Mouse (Mus musculus) liver, embryonic 16.5 days (tissue): Measurements from ENCODE around the gene Ppp1r1c. TPM values are rescaled to one million over a fixed set of nuclear protein-coding genes. Genes with fewer than 3 reads are reported as not detected.

ENCODE experiments used
- ATAC-seq: fragments of 200-750 bp; cut with Nextera tagmentation; 2 replicates; pipeline ENCODE4 v1.8.0; 2017; ENCODE audit warnings: low read depth, mild to moderate bottlenecking, moderate number of reproducible peaks, moderate library complexity
- H3K27ac ChIP-seq: fragments of 300-500 bp; sonication (generic); 2 replicates; pipeline ENCODE4 v1.5.1; 2014; ENCODE audit warnings: mild to moderate bottlenecking, low read length
- H3K27me3 ChIP-seq: fragments of 300-500 bp; sonication (generic); 2 replicates; pipeline ENCODE4 v1.6.1; 2014; ENCODE audit warnings: low read depth, low read length, mixed read lengths; ENCODE audit not compliant: control insufficient read depth, insufficient read depth
- H3K36me3 ChIP-seq: fragments of 300-500 bp; sonication (generic); 2 replicates; pipeline ENCODE4 v1.6.1; 2014; ENCODE audit warnings: mild to moderate bottlenecking; ENCODE audit not compliant: control insufficient read depth, insufficient read depth
- H3K4me1 ChIP-seq: fragments of 300-500 bp; sonication (generic); 2 replicates; pipeline ENCODE4 v1.6.1; 2014; ENCODE audit warnings: low read depth, low read length, mixed read lengths; ENCODE audit not compliant: control insufficient read depth
- H3K4me2 ChIP-seq: fragments of 300-500 bp; sonication (generic); 2 replicates; pipeline ENCODE4 v1.6.1; 2014; ENCODE audit warnings: low read depth, low read length, mixed read lengths
- H3K4me3 ChIP-seq: fragments of 300-500 bp; sonication (generic); 2 replicates; pipeline ENCODE4 v1.5.1; 2014; ENCODE audit warnings: low read depth, mild to moderate bottlenecking, low read length
- H3K9ac ChIP-seq: fragments of 300-500 bp; sonication (generic); 2 replicates; pipeline ENCODE4 v1.6.1; 2014; ENCODE audit warnings: low read depth, low read length
- H3K9me3 ChIP-seq: fragments of 300-500 bp; sonication (generic); replicated peaks from 2 replicates; pipeline ENCODE4 v1.6.1; 2016; ENCODE audit warnings: low read length; ENCODE audit not compliant: control insufficient read depth
- WGBS: fragments of 180-500 bp; shearing (Covaris S2); extraction: QIAGEN DNeasy Blood & Tissue Kit; methylation state at CpG from one replicate; pipeline ENCODE4 v1.1.7; 2014; ENCODE audit not compliant: insufficient replicate concordance; 5-methylcytosine and 5-hydroxymethylcytosine counted together
- polyA plus RNA-seq: library from polyadenylated mRNA; unstranded; fragments of >200 nt; fragmentation: Nextera tagmentation; extraction: Ambion mirVana; gene quantifications from 2 replicates; pipeline ENCODE4 v1.2.1, GENCODE M21; 2015

Gene Ppp1r1c
- polyA plus RNA-seq, 1 experiment from 2014 or later, result not detected

DNA sequence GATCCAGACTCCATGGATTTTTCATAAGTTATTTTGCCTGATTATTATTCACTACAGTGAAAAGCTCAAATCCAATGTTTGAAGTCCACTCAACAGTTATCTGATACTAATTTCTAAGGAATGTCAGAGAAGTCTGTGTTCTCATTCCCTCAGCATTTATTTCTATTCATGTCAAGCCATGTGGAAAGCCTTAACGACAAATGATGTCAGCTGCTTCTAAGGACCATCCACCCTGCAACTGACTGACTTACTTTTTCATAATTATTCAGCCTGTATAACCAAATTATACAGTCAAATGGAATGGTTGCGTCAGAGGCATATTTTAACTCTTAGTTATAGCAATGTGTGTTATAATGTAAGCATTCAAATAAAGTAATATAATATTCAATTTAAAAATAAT is 8.3 kb downstream of the Ppp1r1c start:
- Histone ChIP-seq H3K27me3 (no peaks in the 10 kb centered on the region), H3K27ac (no peak overlapping the region), H3K9ac (no peak overlapping the region), H3K4me1 (no peaks in the 10 kb centered on the region), H3K9me3 (no peaks in the 10 kb centered on the region), H3K36me3 (no peaks in the 10 kb centered on the region), H3K4me2 (no peak overlapping the region), H3K4me3 (no peak overlapping the region)
- ATAC-seq, result no peak
- WGBS, result 72% methylated on average over 2 of the region's 2 CpGs

DNA sequence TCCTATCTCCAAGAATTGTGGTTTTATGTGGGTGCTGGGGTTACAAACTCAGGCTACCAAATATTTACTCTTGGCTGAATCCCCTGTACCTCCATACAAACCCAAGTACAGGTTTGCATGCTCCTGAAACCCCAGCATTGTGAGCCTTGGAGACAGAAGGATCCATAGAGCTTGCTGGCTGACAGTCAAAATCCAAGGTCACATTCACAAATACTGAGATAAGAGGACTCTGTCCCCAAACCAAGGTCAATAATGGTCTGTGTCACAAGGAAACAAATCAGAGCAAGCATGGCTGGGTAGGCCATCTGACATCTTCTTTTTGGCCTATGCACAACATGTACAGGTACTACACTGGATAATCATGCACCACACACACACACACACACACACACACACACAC is 10.3 kb downstream of the Ppp1r1c start:
- Histone ChIP-seq H3K27ac (no peak overlapping the region), H3K9me3 (no peaks in the 10 kb centered on the region), H3K4me1 (no peaks in the 10 kb centered on the region), H3K4me3 (no peak overlapping the region), H3K9ac (no peak overlapping the region), H3K4me2 (no peak overlapping the region), H3K36me3 (no peaks in the 10 kb centered on the region), H3K27me3 (no peaks in the 10 kb centered on the region)
- no peak for ATAC-seq

DNA sequence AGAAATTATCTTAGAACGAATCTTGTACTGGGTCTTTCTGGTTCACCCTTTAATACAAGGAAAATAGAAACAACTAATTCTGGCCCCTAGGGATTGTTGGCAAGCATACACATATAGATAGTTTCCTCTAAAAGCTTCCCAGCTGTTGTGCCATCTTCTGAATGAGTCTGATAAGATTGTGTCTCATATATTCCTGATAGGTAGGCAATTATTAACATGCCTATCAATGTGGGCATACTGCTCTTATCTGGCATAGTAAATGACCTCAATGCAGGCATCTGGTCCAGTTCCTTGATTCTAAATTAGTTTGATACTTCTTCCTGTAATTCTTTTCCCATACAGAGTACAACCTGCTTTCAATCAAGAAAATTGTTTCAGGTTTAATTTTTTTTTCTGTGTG is 14.8 kb downstream of the Ppp1r1c start:
- no peaks in the 10 kb centered on the region for H3K27me3 ChIP-seq
- no peak overlapping the region for H3K9ac ChIP-seq
- no peaks in the 10 kb centered on the region for H3K9me3 ChIP-seq
- H3K27ac ChIP-seq, result no peak overlapping the region
- no peaks in the 10 kb centered on the region for H3K4me1 ChIP-seq
- no peak overlapping the region for H3K4me3 ChIP-seq
- H3K4me2 ChIP-seq, result no peak overlapping the region
- H3K36me3 ChIP-seq, result no peaks in the 10 kb centered on the region
- 43% methylated on average over 1 of the region's 1 CpGs for WGBS
- no peak for ATAC-seq

DNA sequence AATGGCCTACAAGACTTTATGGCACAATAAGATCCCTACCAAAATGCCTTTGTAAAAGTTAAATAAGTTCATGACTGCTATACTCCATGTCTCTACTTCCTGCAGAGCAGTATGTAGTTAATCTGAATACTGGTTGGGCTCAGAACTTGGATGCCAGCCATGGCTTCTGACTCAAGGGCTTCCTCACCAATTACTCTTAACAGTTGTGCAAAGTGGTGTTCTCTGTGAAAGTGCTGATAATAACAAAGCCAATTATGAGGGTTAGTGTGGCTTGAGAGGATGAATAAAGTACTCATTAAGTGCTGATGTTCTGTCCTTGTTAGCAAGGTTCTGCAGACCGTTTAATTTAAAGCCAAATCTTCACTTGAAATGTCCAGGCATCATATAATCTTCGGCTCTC is 31.4 kb downstream of the Ppp1r1c start:
- no peak overlapping the region for H3K27ac ChIP-seq
- no peak overlapping the region for H3K4me2 ChIP-seq
- no peaks in the 10 kb centered on the region for H3K36me3 ChIP-seq
- H3K4me3 ChIP-seq, result no peak overlapping the region
- WGBS, result 47% methylated on average over 2 of the region's 2 CpGs
- no peak for ATAC-seq
- H3K9me3 ChIP-seq, result no peaks in the 10 kb centered on the region
- no peaks in the 10 kb centered on the region for H3K4me1 ChIP-seq
- H3K9ac ChIP-seq, result no peak overlapping the region
- no peaks in the 10 kb centered on the region for H3K27me3 ChIP-seq

DNA sequence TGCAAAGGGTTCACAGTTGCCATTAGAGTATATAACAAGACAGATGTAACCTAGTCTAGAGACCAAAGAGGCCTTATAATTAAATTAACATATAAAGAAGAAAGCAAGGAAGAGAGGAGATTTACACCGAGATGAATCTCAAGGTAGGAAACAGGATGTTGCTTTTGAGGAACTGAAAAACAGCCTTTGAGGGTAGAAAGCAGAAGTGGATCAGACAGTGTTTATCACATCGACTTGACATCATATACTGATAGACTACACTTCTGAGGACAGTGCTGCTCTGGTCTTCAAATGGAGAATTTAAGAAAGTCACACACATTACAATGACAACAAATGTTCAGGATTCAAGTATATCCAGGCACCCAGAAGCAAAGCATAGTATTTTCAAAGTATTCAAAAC is 34.4 kb downstream of the Ppp1r1c start:
- H3K4me1 ChIP-seq, result no peaks in the 10 kb centered on the region
- 9% methylated on average over 2 of the region's 2 CpGs for WGBS
- no peak overlapping the region for H3K4me2 ChIP-seq
- no peaks in the 10 kb centered on the region for H3K9me3 ChIP-seq
- no peak overlapping the region for H3K9ac ChIP-seq
- no peak for ATAC-seq
- no peak overlapping the region for H3K4me3 ChIP-seq
- no peaks in the 10 kb centered on the region for H3K27me3 ChIP-seq
- H3K36me3 ChIP-seq, result no peaks in the 10 kb centered on the region
- H3K27ac ChIP-seq, result no peak overlapping the region

DNA sequence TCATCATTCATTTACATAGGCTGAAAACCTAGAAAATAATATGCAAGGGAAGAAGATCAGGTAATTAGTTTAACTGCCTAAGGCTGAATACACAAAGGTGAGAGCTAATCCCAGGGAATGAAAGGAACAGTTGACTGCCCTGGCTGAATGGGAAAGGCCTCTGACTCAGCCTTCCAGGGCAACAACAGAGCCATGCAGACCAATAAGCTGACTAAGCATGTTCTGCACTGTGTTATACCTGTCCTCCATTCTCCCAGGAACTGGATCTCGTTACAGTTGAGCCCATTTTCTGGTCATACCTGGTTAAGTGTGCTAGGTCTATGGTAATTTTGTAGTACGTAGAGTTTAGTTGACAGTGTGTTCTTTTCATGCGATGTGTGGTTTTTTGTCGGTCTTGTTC is 36.6 kb downstream of the Ppp1r1c start:
- no peak overlapping the region for H3K9ac ChIP-seq
- no peaks in the 10 kb centered on the region for H3K4me1 ChIP-seq

DNA sequence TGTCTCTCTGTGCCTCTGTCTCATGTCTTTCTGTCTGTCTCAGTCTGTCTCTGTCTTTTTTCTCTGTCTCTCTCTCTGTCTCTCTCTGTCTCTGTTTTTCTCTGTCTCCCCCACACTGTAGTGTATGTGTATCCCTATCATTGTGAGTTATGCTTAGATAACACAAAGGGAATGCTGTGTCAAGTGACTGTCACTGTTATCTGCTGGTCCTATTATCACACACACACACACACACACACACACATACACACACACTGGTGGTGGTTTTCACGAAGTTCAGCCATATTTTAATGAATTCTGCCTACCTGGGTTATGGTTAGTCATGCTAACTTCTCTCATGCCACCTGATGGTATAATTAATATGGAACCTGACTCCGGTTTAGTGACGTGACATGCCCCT is 44.1 kb downstream of the Ppp1r1c start:
- Histone ChIP-seq H3K4me3 (no peak overlapping the region), H3K36me3 (no peaks in the 10 kb centered on the region), H3K9ac (no peak overlapping the region), H3K27me3 (no peaks in the 10 kb centered on the region), H3K27ac (no peak overlapping the region), H3K4me2 (no peak overlapping the region), H3K4me1 (peaks cover 4% of the 10 kb centered on the region; the same call in 1 of the 2 replicates), H3K9me3 (no peaks in the 10 kb centered on the region)
- ATAC-seq, result peak; percentile 69
- 60% methylated on average over 3 of the region's 3 CpGs for WGBS

More for the DNA sequence above, 36.6 kb downstream of the Ppp1r1c start:
- H3K4me2 ChIP-seq, result no peak overlapping the region
- no peak overlapping the region for H3K4me3 ChIP-seq
- H3K36me3 ChIP-seq, result no peaks in the 10 kb centered on the region
- 69% methylated on average over 4 of the region's 4 CpGs for WGBS
- H3K9me3 ChIP-seq, result no peaks in the 10 kb centered on the region
- ATAC-seq, result no peak
- no peak overlapping the region for H3K27ac ChIP-seq
- no peaks in the 10 kb centered on the region for H3K27me3 ChIP-seq

DNA sequence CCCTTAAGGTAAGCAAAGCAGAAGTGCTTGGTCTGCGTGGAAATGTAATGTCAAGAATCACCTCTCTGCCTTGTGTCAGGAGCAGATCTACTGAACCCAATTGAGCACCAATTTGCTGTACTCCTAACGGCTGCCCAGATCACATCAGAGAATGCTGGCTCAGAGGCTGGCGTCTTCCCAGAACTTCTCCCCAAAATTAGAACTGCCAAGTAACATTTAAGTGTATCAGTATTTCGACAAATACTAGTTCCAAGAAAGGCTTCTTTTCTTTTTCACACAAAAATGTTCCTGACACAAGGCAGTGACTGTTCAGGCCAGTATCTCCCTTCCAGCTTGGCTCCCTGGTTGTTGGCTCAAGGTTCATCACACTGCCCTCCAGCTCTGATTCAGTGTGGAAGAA is 52.4 kb downstream of the Ppp1r1c start:
- WGBS, result 69% methylated on average over 4 of the region's 4 CpGs
- no peaks in the 10 kb centered on the region for H3K4me1 ChIP-seq
- no peaks in the 10 kb centered on the region for H3K27me3 ChIP-seq
- no peaks in the 10 kb centered on the region for H3K9me3 ChIP-seq
- no peaks in the 10 kb centered on the region for H3K36me3 ChIP-seq
- no peak overlapping the region for H3K4me2 ChIP-seq
- no peak overlapping the region for H3K9ac ChIP-seq
- no peak overlapping the region for H3K4me3 ChIP-seq
- no peak for ATAC-seq
- H3K27ac ChIP-seq, result no peak overlapping the region

DNA sequence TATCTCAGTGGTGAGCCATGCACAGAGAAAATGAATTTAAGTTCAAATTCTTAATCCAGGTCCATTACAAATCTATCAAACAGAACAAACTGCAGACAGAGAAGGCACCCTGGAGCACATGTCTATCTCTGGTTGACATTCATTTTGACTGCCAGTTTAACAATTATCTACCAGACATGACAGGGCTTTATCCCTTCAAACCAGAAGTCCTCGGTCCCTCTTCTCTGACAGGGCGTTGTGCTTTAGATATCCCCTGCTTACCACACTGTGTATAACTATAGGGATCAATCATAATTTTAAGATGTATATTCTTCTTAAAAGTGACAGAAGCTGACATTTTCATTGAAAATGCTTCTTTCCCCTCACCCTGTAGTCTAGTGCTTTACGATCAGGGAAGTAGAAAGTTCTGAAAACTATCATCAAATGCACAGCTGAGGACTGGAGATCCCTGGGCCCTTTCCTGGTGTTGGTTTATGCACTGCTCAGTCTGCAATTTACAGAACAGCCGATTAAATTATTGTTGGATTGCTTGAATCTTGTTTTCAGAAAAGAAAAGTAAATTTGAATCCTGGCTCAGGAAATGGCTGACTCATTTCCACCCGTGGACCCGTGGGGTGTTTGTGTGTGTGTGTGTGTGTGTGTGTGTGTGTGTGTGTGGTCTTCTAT is 55.3 kb downstream of the Ppp1r1c start:
- 29% methylated on average over 6 of the region's 6 CpGs for WGBS

More for the DNA sequence above, 55.3 kb downstream of the Ppp1r1c start:
- Histone ChIP-seq H3K9ac (no peak overlapping the region), H3K27ac (no peak overlapping the region), H3K27me3 (no peaks in the 10 kb centered on the region), H3K9me3 (no peaks in the 10 kb centered on the region), H3K4me1 (no peaks in the 10 kb centered on the region), H3K36me3 (no peaks in the 10 kb centered on the region), H3K4me3 (no peak overlapping the region), H3K4me2 (no peak overlapping the region)
- ATAC-seq, result peak; percentile 94
